Mouse (Mus musculus) limb, embryonic 11.5 days (tissue): Measurements from ENCODE around the gene Fgg. TPM values are rescaled to one million over a fixed set of nuclear protein-coding genes. Genes with fewer than 3 reads are reported as not detected.

Source experiments
- ATAC-seq: fragments of 200-750 bp; cut with Nextera tagmentation; 2 replicates; pipeline ENCODE4 v1.8.0; 2017; ENCODE audit warnings: low read depth; ENCODE audit not compliant: insufficient number of reproducible peaks, low FRiP score, low TSS enrichment
- DNase-seq: peaks from one replicate; pipeline ENCODE4 v3.0.0-alpha.2; 2015; ENCODE audit warnings: low spot score
- H3K27ac ChIP-seq: fragments of 300-500 bp; sonication (generic); replicated peaks from 2 replicates; pipeline ENCODE4 v1.5.1; 2014; ENCODE audit warnings: low read depth, mild to moderate bottlenecking, low read length
- H3K27me3 ChIP-seq: fragments of 300-500 bp; sonication (generic); 2 replicates; pipeline ENCODE4 v1.6.1; 2014; ENCODE audit warnings: mild to moderate bottlenecking, low read length, mixed read lengths; ENCODE audit not compliant: control insufficient read depth, insufficient read depth
- H3K36me3 ChIP-seq: fragments of 300-500 bp; sonication (generic); 2 replicates; pipeline ENCODE4 v1.6.1; 2014; ENCODE audit warnings: mild to moderate bottlenecking, low read length, moderate library complexity, mixed read lengths; ENCODE audit not compliant: control insufficient read depth, insufficient read depth
- H3K4me1 ChIP-seq: fragments of 300-500 bp; sonication (generic); 2 replicates; pipeline ENCODE4 v1.6.1; 2014; ENCODE audit warnings: low read length, mixed read lengths; ENCODE audit not compliant: control insufficient read depth, insufficient read depth
- H3K4me2 ChIP-seq: fragments of 300-500 bp; sonication (generic); 2 replicates; pipeline ENCODE4 v1.6.1; 2014; ENCODE audit warnings: low read depth, mild to moderate bottlenecking, moderate library complexity; ENCODE audit not compliant: severe bottlenecking
- H3K4me3 ChIP-seq: fragments of 300-500 bp; sonication (generic); 2 replicates; pipeline ENCODE4 v1.5.1; 2014; ENCODE audit warnings: low read depth, low read length
- H3K9ac ChIP-seq: fragments of 300-500 bp; sonication (generic); 2 replicates; pipeline ENCODE4 v1.6.1; 2014; ENCODE audit warnings: mild to moderate bottlenecking, low read length
- H3K9me3 ChIP-seq: fragments of 300-500 bp; sonication (generic); 2 replicates; pipeline ENCODE4 v1.6.1; 2016; ENCODE audit warnings: low read length; ENCODE audit not compliant: control insufficient read depth
- WGBS: fragments of 180-500 bp; shearing (Covaris S2); extraction: QIAGEN DNeasy Blood & Tissue Kit; methylation state at CpG from one replicate; pipeline ENCODE4 v1.1.7; 2014; 5-methylcytosine and 5-hydroxymethylcytosine counted together
- polyA plus RNA-seq: library from polyadenylated mRNA; unstranded; fragments of >200 nt; fragmentation: Nextera tagmentation; extraction: Ambion mirVana; gene quantifications from 2 replicates; pipeline ENCODE4 v1.2.1, GENCODE M21; 2014

Gene Fgg
- polyA plus RNA-seq, 1 experiment from 2014 or later, result 0.11 TPM

DNA sequence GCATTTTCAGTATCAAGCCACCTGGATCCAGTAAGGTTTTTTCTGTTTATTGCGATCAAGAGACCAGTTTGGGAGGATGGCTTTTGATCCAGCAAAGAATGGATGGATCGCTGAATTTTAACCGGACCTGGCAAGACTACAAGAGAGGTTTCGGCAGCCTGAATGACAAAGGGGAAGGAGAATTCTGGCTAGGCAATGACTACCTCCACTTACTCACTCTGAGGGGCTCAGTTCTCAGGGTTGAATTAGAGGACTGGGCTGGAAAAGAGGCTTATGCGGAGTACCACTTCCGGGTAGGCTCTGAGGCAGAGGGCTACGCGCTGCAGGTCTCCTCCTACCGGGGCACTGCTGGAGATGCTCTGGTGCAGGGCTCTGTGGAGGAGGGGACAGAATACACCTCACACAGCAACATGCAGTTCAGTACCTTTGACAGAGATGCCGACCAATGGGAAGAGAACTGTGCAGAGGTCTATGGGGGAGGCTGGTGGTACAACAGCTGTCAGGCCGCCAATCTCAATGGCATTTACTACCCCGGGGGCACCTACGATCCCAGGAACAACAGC is 25.3 kb downstream of the Fgg start:
- no peak overlapping the region for H3K27ac ChIP-seq
- no peaks in the 10 kb centered on the region for H3K36me3 ChIP-seq
- H3K4me3 ChIP-seq, result no peak overlapping the region
- no peak overlapping the region for H3K9ac ChIP-seq
- no peak for DNase-seq
- no peaks in the 10 kb centered on the region for H3K9me3 ChIP-seq
- no peak for ATAC-seq
- H3K27me3 ChIP-seq, result no peaks in the 10 kb centered on the region
- H3K4me1 ChIP-seq, result no peaks in the 10 kb centered on the region
- 48% methylated on average over 13 of the region's 13 CpGs for WGBS
- H3K4me2 ChIP-seq, result no peak overlapping the region

DNA sequence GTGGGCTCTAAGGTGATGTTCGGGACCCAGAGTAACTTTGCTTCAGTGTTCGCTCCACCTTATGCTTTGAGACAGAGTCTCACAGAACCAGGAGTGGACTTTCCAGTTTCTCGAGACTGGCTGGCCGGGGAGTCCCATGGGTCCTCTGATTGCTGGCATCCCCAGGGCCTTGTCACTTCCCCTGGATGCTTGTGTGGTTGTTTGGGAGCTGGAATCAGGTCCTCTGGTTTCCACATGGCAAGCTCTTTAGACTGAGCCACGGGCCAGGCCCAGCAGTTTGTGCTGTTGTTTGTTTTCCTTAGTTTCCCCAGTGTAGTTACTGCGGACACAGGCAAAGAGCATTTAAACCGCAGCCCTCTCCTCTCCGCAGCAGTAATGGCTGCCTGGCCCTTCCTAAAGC is 26.3 kb downstream of the Fgg start:
- Histone ChIP-seq H3K4me2 (no peak overlapping the region), H3K9ac (no peak overlapping the region), H3K36me3 (no peaks in the 10 kb centered on the region), H3K9me3 (no peaks in the 10 kb centered on the region), H3K27ac (no peak overlapping the region), H3K4me1 (no peaks in the 10 kb centered on the region), H3K27me3 (no peaks in the 10 kb centered on the region), H3K4me3 (no peak overlapping the region)
- ATAC-seq (no peak), DNase-seq (no peak)
- 79% methylated on average over 8 of the region's 8 CpGs for WGBS

DNA sequence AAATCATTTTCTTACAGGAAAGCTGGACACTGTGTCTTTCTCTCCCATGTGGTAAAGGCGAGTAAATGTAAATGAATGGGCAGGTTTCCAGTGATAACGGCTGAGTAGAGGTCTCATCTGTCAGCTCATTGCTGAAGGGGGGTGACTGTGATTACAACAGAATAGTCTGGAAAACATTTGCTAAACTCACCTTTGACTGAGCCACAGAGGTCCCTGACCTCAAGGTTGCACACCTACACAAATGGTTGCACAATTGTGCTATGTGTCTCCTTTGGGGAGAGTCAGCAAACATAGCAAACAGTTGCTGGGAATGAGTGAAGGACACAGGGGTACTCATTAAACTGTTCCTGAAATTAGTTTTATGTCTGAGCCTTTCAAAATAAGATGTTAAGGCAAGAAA is 31.3 kb downstream of the Fgg start:
- H3K36me3 ChIP-seq, result no peaks in the 10 kb centered on the region
- H3K27ac ChIP-seq, result no peak overlapping the region
- ATAC-seq (no peak), DNase-seq (no peak)
- no peak overlapping the region for H3K4me2 ChIP-seq
- 85% methylated on average over 2 of the region's 2 CpGs for WGBS
- H3K27me3 ChIP-seq, result no peaks in the 10 kb centered on the region
- H3K4me1 ChIP-seq, result no peaks in the 10 kb centered on the region
- no peaks in the 10 kb centered on the region for H3K9me3 ChIP-seq
- H3K4me3 ChIP-seq, result no peak overlapping the region
- no peak overlapping the region for H3K9ac ChIP-seq

DNA sequence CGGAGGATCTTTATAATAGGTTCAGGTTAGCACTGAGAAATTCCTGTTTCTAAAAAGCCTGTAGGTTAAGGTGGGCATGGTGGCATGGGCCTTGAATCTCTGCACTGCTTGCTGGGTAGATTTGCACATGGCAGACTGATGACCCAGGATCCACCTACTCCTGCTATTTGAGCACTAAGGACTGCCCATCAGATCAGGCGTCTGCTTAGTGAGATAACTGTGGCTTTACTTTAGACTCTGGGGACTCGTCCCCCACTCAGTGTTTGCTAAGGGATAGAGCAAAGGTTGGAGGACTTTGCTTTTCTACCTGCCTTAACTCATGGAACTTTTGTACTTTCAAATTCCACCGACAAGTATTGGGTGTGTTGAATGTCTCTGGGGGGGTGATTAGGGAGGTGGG is 32.1 kb downstream of the Fgg start:
- H3K9me3 ChIP-seq, result no peaks in the 10 kb centered on the region
- no peak overlapping the region for H3K9ac ChIP-seq
- 74% methylated on average over 4 of the region's 4 CpGs for WGBS
- H3K4me2 ChIP-seq, result no peak overlapping the region
- no peak overlapping the region for H3K4me3 ChIP-seq
- DNase-seq (no peak), ATAC-seq (no peak)
- no peaks in the 10 kb centered on the region for H3K27me3 ChIP-seq
- H3K4me1 ChIP-seq, result no peaks in the 10 kb centered on the region
- no peaks in the 10 kb centered on the region for H3K36me3 ChIP-seq
- no peak overlapping the region for H3K27ac ChIP-seq

DNA sequence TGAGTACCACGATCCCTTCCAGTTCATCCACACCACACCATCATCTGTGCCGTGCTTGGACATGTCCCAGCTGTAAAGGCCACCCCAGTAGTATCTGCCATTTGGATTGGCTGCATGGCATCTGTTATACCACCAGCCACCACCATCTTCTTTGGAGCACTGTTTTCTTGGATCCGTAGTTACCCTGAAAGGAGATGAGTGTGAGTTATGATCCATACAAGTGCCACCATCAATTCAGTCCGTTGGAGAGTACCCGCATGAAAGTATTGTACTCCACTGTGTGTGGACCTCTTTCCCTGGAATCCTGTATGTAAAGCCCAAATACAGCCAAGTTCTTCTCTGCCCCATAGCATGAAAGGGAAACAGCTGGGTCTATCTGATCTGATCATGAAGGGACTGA is 34.9 kb downstream of the Fgg start:
- H3K36me3 ChIP-seq, result no peaks in the 10 kb centered on the region
- H3K9me3 ChIP-seq, result no peaks in the 10 kb centered on the region
- no peak overlapping the region for H3K9ac ChIP-seq
- H3K4me1 ChIP-seq, result no peaks in the 10 kb centered on the region
- no peak for ATAC-seq
- H3K27me3 ChIP-seq, result no peaks in the 10 kb centered on the region
- 93% methylated on average over 5 of the region's 5 CpGs for WGBS
- no peak for DNase-seq
- no peak overlapping the region for H3K27ac ChIP-seq
- no peak overlapping the region for H3K4me3 ChIP-seq
- H3K4me2 ChIP-seq, result no peak overlapping the region

DNA sequence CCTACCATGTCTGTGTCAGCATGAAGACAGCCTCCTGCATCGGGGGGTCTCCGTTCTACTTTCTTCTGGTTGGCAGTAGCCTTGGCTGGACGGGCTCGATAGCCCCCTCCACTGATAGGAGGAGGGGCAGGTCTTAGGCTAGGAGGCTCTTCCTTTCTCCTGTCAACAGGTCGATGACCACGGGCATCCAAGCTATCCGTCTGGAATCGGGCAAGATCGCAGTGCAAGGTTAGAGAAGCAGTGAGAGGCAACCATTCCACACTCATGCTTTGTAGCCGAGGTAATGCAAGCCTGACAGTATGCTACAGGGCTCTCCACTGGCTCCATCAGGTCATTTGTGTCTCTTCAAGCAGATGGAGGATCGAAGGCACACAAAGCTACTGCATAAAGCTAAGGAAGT is 39.1 kb downstream of the Fgg start:
- Histone ChIP-seq H3K9me3 (no peaks in the 10 kb centered on the region), H3K4me1 (no peaks in the 10 kb centered on the region), H3K4me2 (no peak overlapping the region), H3K36me3 (no peaks in the 10 kb centered on the region), H3K9ac (no peak overlapping the region), H3K4me3 (no peak overlapping the region), H3K27ac (no peak overlapping the region), H3K27me3 (no peaks in the 10 kb centered on the region)
- DNase-seq (no peak), ATAC-seq (no peak)
- WGBS, result 86% methylated on average over 11 of the region's 11 CpGs

DNA sequence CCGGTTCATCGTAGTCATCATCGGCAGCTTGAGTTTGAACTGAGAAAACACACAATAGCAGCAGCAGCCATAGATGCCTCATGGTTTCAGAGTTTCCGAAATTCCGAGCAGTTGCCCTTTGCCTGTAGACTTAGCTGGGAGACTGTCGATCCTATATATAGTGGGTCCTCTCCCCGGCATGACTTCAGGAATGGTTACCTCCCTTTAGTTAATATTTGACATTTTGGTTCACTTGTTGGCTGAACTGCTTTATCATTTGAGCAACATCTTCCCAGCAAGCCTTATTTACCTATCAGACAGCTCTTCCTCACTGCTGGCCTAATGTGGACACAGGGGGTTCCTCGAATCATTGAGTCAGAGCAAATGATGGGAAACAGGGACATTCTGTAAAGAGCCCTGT is 42.2 kb downstream of the Fgg start, which contains the start of gene Fgb:
Gene Fgb (minus strand): TSS at position 184 of the 400 bp plus-strand sequence.
- no peak within 1 kb of the TSS for H3K27ac ChIP-seq
- H3K4me3 ChIP-seq, result no peak within 1 kb of the TSS
- no peaks in the 10 kb centered on the region for H3K9me3 ChIP-seq
- H3K27me3 ChIP-seq, result no peaks in the 10 kb centered on the region
- H3K36me3 ChIP-seq, result no peaks in the 10 kb centered on the region
- no peak within 1 kb of the TSS for H3K9ac ChIP-seq
- WGBS, result 91% methylated on average over 8 of the region's 8 CpGs
- no peak within 1 kb of the TSS for H3K4me2 ChIP-seq
- DNase-seq, result no peak
- no peak for ATAC-seq
- no peaks in the 10 kb centered on the region for H3K4me1 ChIP-seq

DNA sequence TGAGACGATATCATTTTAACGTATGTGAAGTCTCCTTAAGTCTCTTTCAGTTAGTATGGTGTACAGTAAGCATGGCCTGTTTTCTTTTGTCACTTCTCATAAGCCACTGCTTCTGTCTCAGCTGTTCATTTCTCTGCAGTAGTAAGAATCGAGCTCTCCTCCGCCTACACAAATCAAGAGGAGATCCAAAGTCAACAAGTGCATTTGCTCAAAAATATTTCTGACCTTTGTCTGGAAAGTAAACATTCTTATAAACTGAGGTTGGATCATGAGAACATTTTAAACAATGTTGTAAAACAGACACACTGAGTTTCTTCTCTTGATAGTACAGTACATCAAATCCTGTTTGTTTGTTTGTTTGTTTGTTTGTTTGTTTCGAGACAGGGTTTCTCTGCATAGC is 43.1 kb downstream of the Fgg start:
- no peak overlapping the region for H3K27ac ChIP-seq
- no peaks in the 10 kb centered on the region for H3K9me3 ChIP-seq
- no peaks in the 10 kb centered on the region for H3K4me1 ChIP-seq
- no peak overlapping the region for H3K9ac ChIP-seq
- no peak overlapping the region for H3K4me3 ChIP-seq
- ATAC-seq (no peak), DNase-seq (no peak)
- no peak overlapping the region for H3K4me2 ChIP-seq
- no peaks in the 10 kb centered on the region for H3K36me3 ChIP-seq
- H3K27me3 ChIP-seq, result no peaks in the 10 kb centered on the region
- 88% methylated on average over 5 of the region's 5 CpGs for WGBS

DNA sequence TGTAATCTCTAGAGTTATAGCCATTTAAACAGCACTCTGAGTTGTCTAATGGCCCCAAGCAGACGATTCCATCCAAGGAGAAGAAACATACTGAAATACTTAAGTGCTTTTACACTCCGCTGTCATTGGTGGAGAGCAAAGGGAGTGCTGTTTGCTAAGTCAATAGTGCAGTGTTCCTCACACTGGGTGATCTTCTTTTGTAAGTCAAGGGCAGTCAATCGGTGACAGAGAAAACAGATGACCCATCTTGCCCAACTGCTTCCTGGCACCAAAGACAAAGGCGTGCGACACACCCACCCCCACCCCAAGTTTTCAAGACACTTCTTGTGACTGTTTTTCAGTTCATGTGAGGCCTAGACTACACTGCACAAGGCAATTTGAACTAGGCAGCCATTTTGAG is 44.6 kb downstream of the Fgg start:
- ATAC-seq, result no peak
- Histone ChIP-seq H3K9ac (no peak overlapping the region), H3K27ac (no peak overlapping the region), H3K36me3 (no peaks in the 10 kb centered on the region), H3K9me3 (no peaks in the 10 kb centered on the region), H3K27me3 (no peaks in the 10 kb centered on the region), H3K4me1 (0 out of 2 replicates have a peak, but pooled peaks cover 7% of the 10 kb centered on the region), H3K4me2 (no peak overlapping the region), H3K4me3 (no peak overlapping the region)
- WGBS, result 84% methylated on average over 5 of the region's 5 CpGs
- no peak for DNase-seq
